Mouse (Mus musculus): Measurements from ENCODE around the gene Rce1. TPM values are rescaled to one million over a fixed set of nuclear protein-coding genes. Genes with fewer than 3 reads are reported as not detected.
A peak's percentile ranks its signal among the peaks of the same experiment; 100 is the strongest.

The Rce1 gene
- total RNA-seq, 1 experiment: 63.6 TPM

- Histone ChIP-seq H3K9ac (ENCODE audit: insufficient read depth, low read depth, low read length, poor library complexity, severe bottlenecking) (peak overlapping the region; percentile 65; the same call in 1 of the 2 replicates), H3K4me3 (ENCODE audit: insufficient read depth in 1 of 2, low read depth in 1 of 2, low read length in 2 of 2, poor library complexity in 1 of 2, severe bottlenecking in 1 of 2) (peak overlapping the region in 1 of 2 experiments; percentile 93; a peak in 1 of 4 replicates), H3K4me1 (ENCODE audit: control insufficient read depth in 2 of 2, insufficient read depth in 2 of 2, low read length in 2 of 2, poor library complexity in 1 of 2) (peaks cover 0 to 30% of the 10 kb centered on the region in 2 experiments; a peak in 3 of 4 replicates), H3K27ac (ENCODE audit: insufficient read depth, low read depth, low read length, poor library complexity, severe bottlenecking) (no peak overlapping the region), H3K36me3 (ENCODE audit: control insufficient read depth, insufficient read depth, low read length, poor library complexity, severe bottlenecking) (peaks cover 28% of the 10 kb centered on the region; the same call in 1 of the 2 replicates), H3K9me3 (ENCODE audit: control insufficient read depth, insufficient read depth, low read depth, low read length) (no peaks in the 10 kb centered on the region)
- no peak for TF ChIP-seq ZC3H11A (IDR thresholded peaks at IDR 0.05; ENCODE audit: borderline replicate concordance, low read depth, low read length)
- TF ChIP-seq ZNF384 (IDR thresholded peaks at IDR 0.05; ENCODE audit: low read depth, low read length): no peak
- no peak for TF ChIP-seq MAFK (IDR thresholded peaks at IDR 0.05; ENCODE audit: insufficient read depth, low read depth, low read length)
- no peak for TF ChIP-seq CHD2 (IDR thresholded peaks at IDR 0.05; ENCODE audit: low read depth, low read length)
- TF ChIP-seq HCFC1 (IDR thresholded peaks at IDR 0.05; ENCODE audit: borderline replicate concordance, insufficient read depth, low read length): no peak
- in situ Hi-C loops (cut with MboI; ENCODE audit: low sequenced_read_pairs in 2 of 2, unreplicated experiment in 2 of 2): no loop called here
- no peak for DNase-seq (ENCODE audit: low read depth, low spot score)
Observed at GRCm38 (mm10) chr19:4616546-4616945, 8.9 kb downstream of the Rce1 start.

DNA sequence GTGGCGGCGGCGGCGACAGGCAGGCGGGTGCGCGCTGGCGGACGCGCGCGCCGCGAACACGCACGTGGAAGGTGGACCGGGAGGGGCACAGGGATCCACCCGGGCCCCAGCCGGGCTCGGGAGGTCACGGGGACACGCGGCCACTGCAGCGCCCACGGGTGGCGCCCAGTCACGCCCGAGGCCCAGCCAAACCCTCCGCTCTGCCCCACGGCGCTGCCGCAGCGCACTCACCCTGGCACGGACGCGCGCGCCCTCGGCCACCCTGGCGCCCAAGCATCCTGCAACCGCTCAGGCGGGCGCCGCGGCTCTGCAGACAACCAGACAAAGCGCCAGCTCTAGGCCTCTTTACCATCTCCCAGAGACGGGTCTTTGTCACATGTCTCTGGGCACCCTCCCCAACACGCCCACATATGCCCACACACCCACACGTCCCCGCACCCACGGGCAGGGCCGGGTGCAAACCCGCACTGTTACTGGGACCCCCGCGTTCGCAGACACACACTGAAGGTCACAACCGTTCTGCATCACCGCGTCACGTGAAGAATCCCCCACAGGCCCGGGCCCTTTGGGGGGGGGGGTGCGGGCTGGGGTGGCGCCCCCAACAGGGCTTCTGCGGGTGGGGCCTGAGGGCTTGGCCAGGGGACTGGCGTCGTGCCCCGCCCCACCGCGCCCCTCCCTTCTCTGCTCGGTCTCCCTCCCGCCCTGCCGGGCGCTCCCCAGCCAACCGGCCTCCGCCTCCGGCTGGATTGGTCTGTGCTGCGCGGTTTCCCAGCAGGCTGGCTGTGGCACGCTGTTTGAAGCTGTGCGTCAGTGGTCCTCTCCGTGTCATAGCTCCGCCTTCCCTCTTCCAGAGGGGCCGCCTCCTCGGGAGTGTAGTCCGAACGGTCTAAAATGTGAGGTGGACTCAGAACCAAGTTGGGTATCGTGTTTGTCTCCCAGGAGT lies 10.0 kb downstream of the Rce1 start, which contains the start of gene Lrfn4:
Lrfn4 (minus strand) TSS at position 517 of the 943 bp plus-strand sequence.
- in situ Hi-C loops (cut with MboI; ENCODE audit: low sequenced_read_pairs in 2 of 2, unreplicated experiment in 2 of 2): no loop called here

DNA sequence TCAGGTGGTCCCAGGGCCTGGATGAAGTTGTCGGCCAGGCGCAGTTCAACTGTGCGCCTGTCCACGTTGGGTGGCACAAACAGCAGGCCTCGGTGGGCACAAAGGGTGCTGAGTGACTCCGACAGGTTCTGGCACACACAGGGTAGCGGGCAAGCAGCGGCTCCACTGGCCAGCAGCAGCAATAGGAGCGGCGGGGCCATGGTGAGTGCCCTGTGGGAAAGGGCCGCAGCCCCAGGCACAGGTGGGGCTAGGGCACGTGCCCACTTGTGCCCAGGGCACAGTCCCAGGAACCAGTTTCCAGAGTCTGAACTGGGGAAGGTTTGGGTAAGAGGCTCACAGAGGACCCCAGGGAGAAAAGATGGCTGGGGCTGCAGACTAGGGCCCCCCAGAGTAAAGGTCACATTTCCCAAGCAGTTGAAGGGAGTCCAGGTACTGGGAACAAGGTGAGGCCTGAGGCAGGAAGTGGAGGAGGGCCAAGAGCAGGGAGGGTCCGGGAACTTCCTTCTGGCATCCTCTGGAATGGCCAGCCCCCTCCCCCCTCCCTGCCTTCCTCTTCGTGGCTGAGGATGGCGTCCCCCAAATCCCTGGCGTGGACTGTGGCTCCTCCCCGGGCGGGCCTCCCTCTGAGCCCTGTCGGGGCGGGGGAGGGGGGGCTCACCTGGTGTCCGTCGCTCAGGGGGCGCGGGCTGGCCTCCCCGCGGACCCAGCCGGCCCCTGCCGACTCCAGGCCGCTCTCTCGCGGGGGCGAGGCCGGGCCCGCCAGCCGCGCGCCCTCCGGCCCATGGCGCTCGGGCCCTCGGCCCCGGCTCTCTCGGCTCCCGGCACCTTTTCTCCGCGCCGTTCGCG lies 10.9 kb downstream of the Rce1 start:
- peak overlapping the region; percentile 2; the same call in 1 of the 2 replicates for H3K27ac ChIP-seq (ENCODE audit: insufficient read depth, low read depth, low read length, poor library complexity, severe bottlenecking)
- H3K4me1 ChIP-seq (ENCODE audit: control insufficient read depth in 2 of 2, insufficient read depth in 2 of 2, low read length in 2 of 2, poor library complexity in 1 of 2): peaks cover 0 to 28% of the 10 kb centered on the region in 2 experiments; a peak in 3 of 4 replicates
- DNase-seq (ENCODE audit: low read depth, low spot score): no peak

More for the DNA sequence above, 10.0 kb downstream of the Rce1 start, which contains the start of gene Lrfn4:
- Histone ChIP-seq H3K36me3 (ENCODE audit: control insufficient read depth, insufficient read depth, low read length, poor library complexity, severe bottlenecking) (peaks cover 21% of the 10 kb centered on the region; the same call in 1 of the 2 replicates), H3K4me1 (ENCODE audit: control insufficient read depth in 2 of 2, insufficient read depth in 2 of 2, low read length in 2 of 2, poor library complexity in 1 of 2) (peaks cover 0 to 30% of the 10 kb centered on the region in 2 experiments; a peak in 3 of 4 replicates), H3K27ac (ENCODE audit: insufficient read depth, low read depth, low read length, poor library complexity, severe bottlenecking) (peak within 1 kb of the TSS; percentile 2; the same call in 1 of the 2 replicates), H3K4me3 (ENCODE audit: insufficient read depth in 1 of 2, low read depth in 1 of 2, low read length in 2 of 2, poor library complexity in 1 of 2, severe bottlenecking in 1 of 2) (peak within 1 kb of the TSS; percentile 73 to 93), H3K9ac (ENCODE audit: insufficient read depth, low read depth, low read length, poor library complexity, severe bottlenecking) (peak within 1 kb of the TSS; percentile 74), H3K9me3 (ENCODE audit: control insufficient read depth, insufficient read depth, low read depth, low read length) (no peaks in the 10 kb centered on the region)
- peak; percentile 81 for DNase-seq (ENCODE audit: low read depth, low spot score)
- TF ChIP-seq ZNF384 (IDR thresholded peaks at IDR 0.05; ENCODE audit: low read depth, low read length) (no peak), HCFC1 (IDR thresholded peaks at IDR 0.05; ENCODE audit: borderline replicate concordance, insufficient read depth, low read length) (0 out of 2 replicates have a peak, but pooled peaks have one; percentile 25)

More for the DNA sequence above, 10.9 kb downstream of the Rce1 start:
- H3K36me3 ChIP-seq (ENCODE audit: control insufficient read depth, insufficient read depth, low read length, poor library complexity, severe bottlenecking): peaks cover 21% of the 10 kb centered on the region; the same call in 1 of the 2 replicates
- H3K9ac ChIP-seq (ENCODE audit: insufficient read depth, low read depth, low read length, poor library complexity, severe bottlenecking): peak overlapping the region; percentile 74
- peak overlapping the region; percentile 73 to 93 for H3K4me3 ChIP-seq (ENCODE audit: insufficient read depth in 1 of 2, low read depth in 1 of 2, low read length in 2 of 2, poor library complexity in 1 of 2, severe bottlenecking in 1 of 2)
- in situ Hi-C loops (cut with MboI; ENCODE audit: low sequenced_read_pairs in 2 of 2, unreplicated experiment in 2 of 2): no loop called here
- TF ChIP-seq MAFK (IDR thresholded peaks at IDR 0.05; ENCODE audit: insufficient read depth, low read depth, low read length) (no peak), ZNF384 (IDR thresholded peaks at IDR 0.05; ENCODE audit: low read depth, low read length) (no peak), CHD2 (IDR thresholded peaks at IDR 0.05; ENCODE audit: low read depth, low read length) (no peak), HCFC1 (IDR thresholded peaks at IDR 0.05; ENCODE audit: borderline replicate concordance, insufficient read depth, low read length) (no peak), ZC3H11A (IDR thresholded peaks at IDR 0.05; ENCODE audit: borderline replicate concordance, low read depth, low read length) (no peak)
- no peaks in the 10 kb centered on the region for H3K9me3 ChIP-seq (ENCODE audit: control insufficient read depth, insufficient read depth, low read depth, low read length)

Measured in ES-E14 (cell line).